Mouse (Mus musculus): Measurements from ENCODE around the gene Fam122b.
A peak's percentile ranks its signal among the peaks of the same experiment; 100 is the strongest.
"Not testable (repeated sequence)": the region's sequence is repeated elsewhere in the genome, so short reads cannot be mapped to it uniquely, and the experiment has no call there.

Gene Fam122b

GRCm38 (mm10) chrX:53269289-53270062 is at the start of gene Fam122b:
TSS of gene Fam122b (minus strand) at chrX:53269805.
- DNase-seq (ENCODE audit: low spot score) = peak; percentile 81

DNA sequence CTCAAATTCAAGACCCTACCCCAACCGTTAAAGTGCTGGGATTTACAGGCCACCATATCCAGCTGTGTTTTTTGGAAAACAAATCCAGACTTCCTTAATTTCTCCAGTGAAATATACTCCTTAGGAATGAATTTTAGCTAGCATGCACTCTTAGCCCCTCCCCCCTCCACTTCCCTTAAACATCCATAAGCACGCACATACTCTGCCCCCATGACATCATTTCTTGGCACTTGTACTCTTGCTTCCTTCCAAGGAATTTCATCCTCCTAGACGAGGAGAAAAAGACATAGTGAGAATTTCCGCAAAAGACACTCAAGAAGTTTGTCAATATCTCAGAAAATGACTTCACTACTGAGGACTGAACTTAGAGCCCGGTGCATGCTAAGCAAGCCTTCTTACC is 18.3 kb upstream of the Fam122b start:
- DNase-seq (ENCODE audit: low spot score) = no peak

GRCm38 (mm10) chrX:53273124-53273523 is 3.5 kb upstream of the Fam122b start, which contains the start of gene Fam122c:
TSS of gene Fam122c (plus strand) at chrX:53273424.
- no peak for DNase-seq (ENCODE audit: low spot score)

DNA sequence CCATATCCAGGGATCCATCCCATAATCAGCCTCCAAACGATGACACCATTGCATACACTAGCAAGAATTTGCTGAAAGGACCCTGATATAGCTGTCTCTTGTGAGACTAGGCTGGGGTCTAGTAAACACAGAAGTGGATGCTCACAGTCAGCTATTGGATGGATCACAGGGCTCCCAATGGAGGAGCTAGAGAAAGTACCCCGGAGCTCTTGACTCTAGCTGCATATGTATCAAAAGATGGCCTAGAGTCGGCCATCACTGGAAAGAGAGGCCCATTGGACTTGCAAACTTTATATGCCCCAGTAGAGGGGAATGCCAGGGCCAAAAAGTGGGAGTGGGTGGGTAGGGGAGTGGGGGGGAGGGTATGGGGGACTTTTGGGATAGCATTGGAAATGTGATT is 2.0 kb upstream of the Fam122b start:
- not testable (repeated sequence) for DNase-seq (ENCODE audit: low spot score)

DNA sequence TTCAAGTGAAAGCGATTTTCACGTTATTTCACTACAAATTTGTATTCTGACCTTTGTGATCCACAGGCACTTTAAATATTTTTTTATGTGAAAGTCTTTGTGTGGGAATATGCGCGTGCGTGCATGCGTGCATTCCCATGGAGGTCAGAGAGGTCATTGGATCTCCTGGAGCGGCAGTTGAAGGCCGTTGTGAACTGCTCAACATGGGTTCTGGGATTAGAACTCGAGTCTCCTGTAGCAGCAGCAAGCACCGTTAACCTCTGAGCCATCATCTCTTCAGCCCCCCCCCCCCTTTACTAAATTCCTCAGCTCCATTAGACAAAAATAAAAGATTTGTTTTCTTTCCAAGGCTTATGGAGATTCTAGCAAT is 443 bp upstream of the Fam122b start:
- DNase-seq (ENCODE audit: low spot score) = no peak

GRCm38 (mm10) chrX:53268856-53269255 is 749 bp downstream of the Fam122b start:
- peak; percentile 43 for DNase-seq (ENCODE audit: low spot score)

- DNase-seq (ENCODE audit: low spot score) = no peak
These were observed 3.4 kb downstream of the Fam122b start for GRCm38 (mm10) chrX:53266186-53266585.

GRCm38 (mm10) chrX:53255195-53255594 is 14.4 kb downstream of the Fam122b start:
- no peak for DNase-seq (ENCODE audit: low spot score)

DNA sequence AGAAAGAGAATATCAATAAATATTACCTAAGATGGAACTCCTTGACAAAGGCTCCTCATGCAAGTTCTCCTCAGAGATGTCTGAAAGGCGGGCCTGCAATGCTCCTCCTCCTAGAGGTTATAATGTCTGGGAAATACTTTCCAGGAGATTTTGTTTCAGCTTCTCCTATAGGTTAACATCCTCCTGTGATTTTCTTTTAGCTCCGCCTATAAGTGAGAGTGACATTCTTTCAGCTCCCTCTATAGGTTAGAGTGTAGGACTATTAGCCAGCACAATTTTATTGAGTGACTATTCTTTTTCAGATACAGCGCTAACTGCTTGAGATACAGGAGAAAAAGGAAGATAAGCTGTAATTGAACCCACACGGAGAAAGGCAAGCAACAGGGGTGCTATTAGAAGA is 29.6 kb downstream of the Fam122b start, which contains the start of gene Plac1:
TSS of gene Plac1 (minus strand) at position 101 of the 400 bp plus-strand sequence.
- DNase-seq (ENCODE audit: low spot score) = no peak

DNA sequence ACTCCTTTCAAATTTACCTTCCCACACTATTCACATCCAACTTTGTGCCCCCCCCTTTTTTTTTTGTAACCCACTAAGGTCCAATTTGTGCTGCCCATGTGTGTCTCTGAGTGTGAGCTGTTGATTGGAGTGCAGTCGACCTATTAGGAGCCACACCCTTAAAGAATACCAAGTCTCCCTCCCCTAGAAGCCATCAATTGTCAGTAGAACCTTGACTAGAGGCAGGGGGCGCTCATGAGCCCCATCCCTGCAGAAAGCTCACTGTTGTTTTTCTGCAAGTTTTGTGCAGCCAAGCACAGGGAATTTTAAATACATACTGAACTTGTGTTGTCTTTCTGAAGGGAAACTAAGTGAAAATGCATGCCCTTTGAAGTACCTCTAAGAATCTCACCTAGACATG is 31.6 kb downstream of the Fam122b start:
- no peak for DNase-seq (ENCODE audit: low spot score)

DNA sequence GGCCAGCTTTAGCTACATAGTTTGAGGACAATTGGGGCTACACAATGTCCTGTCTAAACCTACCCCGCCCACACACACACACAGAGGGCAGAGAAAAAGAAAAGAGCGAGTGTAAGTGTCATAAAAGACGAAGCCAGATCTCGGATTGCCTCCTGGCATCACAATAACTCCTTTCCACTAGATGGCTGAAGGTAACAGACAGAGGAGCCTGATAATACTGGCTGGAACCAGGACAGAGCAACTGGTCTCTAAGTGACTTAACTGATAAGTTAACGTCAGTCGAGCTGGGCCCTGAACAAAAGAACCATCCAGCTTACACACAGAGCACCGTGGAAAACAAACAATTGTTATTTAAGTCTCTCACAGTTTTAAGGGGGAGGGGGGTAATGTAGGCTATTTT is 33.2 kb downstream of the Fam122b start:
- DNase-seq (ENCODE audit: low spot score) = no peak

DNA sequence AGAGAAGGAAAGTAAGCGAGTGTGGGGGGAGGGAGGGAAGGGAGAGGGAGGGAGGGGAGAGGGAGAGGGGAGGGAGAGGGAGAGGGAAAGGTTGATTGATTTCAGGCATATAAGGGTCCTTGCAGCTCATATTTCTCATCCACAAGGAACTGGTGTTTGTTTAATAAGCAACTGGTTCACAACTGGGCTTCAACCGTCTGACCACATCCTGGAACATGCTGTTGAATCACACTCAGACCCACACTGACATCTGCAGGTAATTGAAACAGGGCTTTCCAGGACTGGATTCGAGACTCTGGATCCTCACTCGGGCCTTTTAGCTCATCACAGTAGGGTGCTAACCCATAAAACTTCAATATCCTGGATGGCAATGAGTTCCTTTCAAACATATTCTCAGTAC is 35.9 kb downstream of the Fam122b start:
- DNase-seq (ENCODE audit: low spot score) = no peak

- no peak for DNase-seq (ENCODE audit: low spot score)
These were observed 37.6 kb downstream of the Fam122b start for GRCm38 (mm10) chrX:53231965-53232364.

- no peak for DNase-seq (ENCODE audit: low spot score)
These were observed 45.2 kb downstream of the Fam122b start for GRCm38 (mm10) chrX:53224353-53224944.

GRCm38 (mm10) chrX:53220855-53221254 is 48.8 kb downstream of the Fam122b start:
- no peak for DNase-seq (ENCODE audit: low spot score)

DNA sequence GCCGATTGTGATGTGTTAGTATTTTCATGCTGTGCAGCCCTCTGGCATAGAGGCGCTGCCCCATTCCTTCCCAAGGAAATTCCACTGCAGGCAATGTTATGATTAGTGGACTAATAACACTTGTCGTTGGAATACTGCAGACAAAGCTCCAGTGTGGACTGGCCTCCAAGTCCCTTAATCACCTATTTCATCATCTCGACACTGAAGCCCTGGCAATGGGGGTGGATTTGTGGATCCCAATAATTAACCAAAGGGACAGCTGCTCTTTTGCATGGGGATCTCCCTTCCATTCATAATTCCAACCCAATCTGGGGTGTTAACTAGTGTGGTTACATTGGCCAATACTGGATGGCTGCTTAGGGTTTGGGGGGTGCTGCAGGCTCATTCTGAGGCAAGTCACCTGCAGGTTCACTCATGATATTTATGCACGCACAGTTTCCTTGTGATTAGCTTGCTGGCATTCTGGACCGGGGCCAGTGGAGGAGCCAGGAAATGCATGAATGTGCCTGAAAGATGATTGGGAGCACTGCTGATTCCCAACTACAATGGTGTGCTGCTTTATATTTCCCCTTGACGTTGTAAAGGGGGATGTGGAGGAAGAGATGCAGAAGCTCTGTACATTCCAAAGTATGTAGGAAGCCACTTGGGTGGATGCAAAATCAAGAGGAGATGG is 54.9 kb downstream of the Fam122b start:
- no peak for DNase-seq (ENCODE audit: low spot score)

GRCm38 (mm10) chrX:53213838-53214237 is 55.8 kb downstream of the Fam122b start:
- no peak for DNase-seq (ENCODE audit: low spot score)

GRCm38 (mm10) chrX:53212485-53212884 is 57.1 kb downstream of the Fam122b start:
- no peak for DNase-seq (ENCODE audit: low spot score)

DNA sequence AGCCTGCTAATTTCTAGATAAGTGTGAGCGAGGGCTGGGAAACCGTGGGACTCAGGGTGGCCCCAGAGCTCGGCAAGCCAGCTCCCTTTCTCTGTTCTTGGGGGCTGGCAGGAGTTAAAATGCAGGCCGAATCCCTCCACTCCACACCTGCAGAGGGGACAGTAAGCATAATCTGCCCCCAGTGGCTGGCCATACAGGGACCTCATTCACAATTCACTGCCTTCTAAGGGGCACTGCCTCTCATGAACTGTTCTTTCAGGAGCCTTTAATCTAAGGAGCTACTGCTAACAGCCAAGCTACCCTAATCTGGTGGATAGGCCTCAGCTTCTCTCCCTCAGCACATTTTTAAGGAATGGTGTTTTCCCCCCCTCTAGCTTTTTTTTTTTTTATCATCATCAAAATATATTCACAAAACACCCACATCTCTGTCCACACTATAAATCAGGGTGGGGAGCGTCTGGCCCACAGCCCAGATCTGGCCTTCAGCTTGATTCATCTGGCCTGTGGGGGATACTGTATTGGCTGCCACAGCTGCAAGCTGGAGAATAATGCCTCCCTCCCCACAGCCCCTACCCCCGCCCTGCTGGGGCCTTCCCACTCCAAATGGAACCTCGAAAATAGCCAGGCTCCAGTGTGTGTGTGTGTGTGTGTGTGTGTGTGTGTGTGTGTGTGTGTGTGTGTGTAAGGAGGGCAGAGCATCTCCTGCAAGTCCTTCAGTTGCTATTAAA is 57.7 kb downstream of the Fam122b start:
- DNase-seq (ENCODE audit: low spot score) = peak; percentile 29

DNA sequence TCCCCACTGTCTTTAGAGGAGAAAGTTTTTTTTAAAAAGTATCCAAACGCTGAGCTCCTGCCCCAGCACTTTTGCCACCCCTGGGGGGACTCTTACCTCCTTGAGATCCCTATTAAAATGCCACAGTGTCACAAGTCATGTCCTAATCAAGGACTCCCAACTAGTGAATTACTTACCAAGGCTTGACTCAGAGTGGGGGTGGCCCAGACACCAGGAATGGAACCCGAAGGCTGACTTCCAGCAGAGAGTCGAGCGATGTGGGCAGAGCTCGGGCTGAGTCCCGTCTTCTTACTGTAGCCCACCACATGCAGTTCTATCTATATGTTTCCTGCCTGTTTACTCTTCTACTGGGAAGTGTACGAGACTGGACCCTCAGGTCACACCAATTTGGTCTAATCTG is 60.2 kb downstream of the Fam122b start:
- DNase-seq (ENCODE audit: low spot score) = no peak

- DNase-seq (ENCODE audit: low spot score) = no peak
These were observed 64.8 kb downstream of the Fam122b start for GRCm38 (mm10) chrX:53204690-53205311.

DNA sequence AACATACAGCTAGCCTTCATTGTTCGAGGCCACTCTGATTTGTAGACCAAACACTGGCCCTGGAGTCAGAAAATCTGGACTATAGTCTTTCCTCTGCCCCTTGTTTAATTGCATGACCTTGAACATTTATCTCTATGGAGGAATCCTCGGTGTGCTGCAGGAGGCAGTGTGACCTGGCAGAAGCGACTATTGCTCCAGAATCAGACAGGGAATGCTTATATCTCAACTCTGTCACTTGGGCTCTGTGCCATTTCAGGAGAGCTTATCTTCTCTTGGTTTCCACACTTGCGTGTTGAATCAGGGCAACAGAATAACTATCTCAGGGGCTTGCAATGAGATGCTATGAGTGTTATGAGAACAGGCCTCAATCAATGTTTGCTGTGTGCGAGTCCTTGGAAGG is 68.0 kb downstream of the Fam122b start:
- no peak for DNase-seq (ENCODE audit: low spot score)

Data from urinary bladder, postnatal 25 days (tissue).